Mouse (Mus musculus): ENCODE measurements around the gene Dlg4. TPM values are rescaled to one million over a fixed set of nuclear protein-coding genes. Genes with fewer than 3 reads are reported as not detected.
"Not testable (repeated sequence)": the region's sequence is repeated elsewhere in the genome, so short reads cannot be mapped to it uniquely, and the experiment has no call there.

Dlg4 gene
- polyA plus RNA-seq, 1 experiment from 2014 or later, result 11.2 TPM

GRCm38 (mm10) chr11:70010548-70010947, 6.2 kb upstream of the Dlg4 start:
- H3K4me1 ChIP-seq (ENCODE audit: control insufficient read depth, insufficient read depth, low read length), result peaks cover 4% of the 10 kb centered on the region; the same call in 1 of the 2 replicates
- no peak overlapping the region for H3K4me2 ChIP-seq (ENCODE audit: low read depth, low read length)
- H3K36me3 ChIP-seq (replicated peaks; ENCODE audit: control insufficient read depth, insufficient read depth, low read depth, low read length), result peaks cover 23% of the 10 kb centered on the region
- 85% methylated on average over 12 of the region's 12 CpGs for WGBS
- no peak overlapping the region for H3K9ac ChIP-seq (replicated peaks; ENCODE audit: low read length)
- DNase-seq (ENCODE audit: low spot score) (no peak), ATAC-seq (replicated peaks; ENCODE audit: insufficient number of reproducible peaks, low FRiP score, low TSS enrichment, low read depth) (no peak)
- no peaks in the 10 kb centered on the region for H3K9me3 ChIP-seq (replicated peaks; ENCODE audit: control insufficient read depth, low read length)
- no peaks in the 10 kb centered on the region for H3K27me3 ChIP-seq (ENCODE audit: control insufficient read depth, insufficient read depth, low read length)
- H3K27ac ChIP-seq (replicated peaks; ENCODE audit: low read depth, low read length), result no peak overlapping the region
- no peak overlapping the region for H3K4me3 ChIP-seq (ENCODE audit: low read depth, low read length)

DNA sequence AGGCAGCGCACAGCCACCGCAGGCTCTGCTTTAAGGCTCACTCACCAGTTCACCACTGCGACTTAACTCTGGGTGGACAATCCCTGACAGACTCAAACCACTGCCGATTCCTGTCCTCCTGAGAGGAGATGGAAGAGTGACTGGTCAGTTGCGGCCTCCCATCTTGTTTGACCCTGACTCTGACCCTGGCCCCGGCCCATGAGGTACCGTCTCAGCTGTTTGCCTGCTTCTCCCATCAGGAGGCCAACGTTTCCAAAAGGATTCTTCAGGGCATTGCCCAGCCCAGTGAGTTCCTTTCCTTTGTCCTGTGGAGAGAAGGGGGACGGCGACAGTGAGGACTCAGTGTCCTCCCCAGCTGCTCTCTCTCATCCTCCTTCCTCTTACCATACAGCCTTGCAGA, 5.8 kb upstream of the Dlg4 start:
- H3K27ac ChIP-seq (replicated peaks; ENCODE audit: low read depth, low read length), result no peak overlapping the region
- H3K4me2 ChIP-seq (ENCODE audit: low read depth, low read length), result no peak overlapping the region
- no peaks in the 10 kb centered on the region for H3K9me3 ChIP-seq (replicated peaks; ENCODE audit: control insufficient read depth, low read length)
- H3K4me3 ChIP-seq (ENCODE audit: low read depth, low read length), result no peak overlapping the region
- ATAC-seq (replicated peaks; ENCODE audit: insufficient number of reproducible peaks, low FRiP score, low TSS enrichment, low read depth) (no peak), DNase-seq (ENCODE audit: low spot score) (no peak)
- no peak overlapping the region for H3K9ac ChIP-seq (replicated peaks; ENCODE audit: low read length)
- WGBS, result 85% methylated on average over 10 of the region's 10 CpGs
- H3K36me3 ChIP-seq (replicated peaks; ENCODE audit: control insufficient read depth, insufficient read depth, low read depth, low read length), result peaks cover 21% of the 10 kb centered on the region
- H3K27me3 ChIP-seq (ENCODE audit: control insufficient read depth, insufficient read depth, low read length), result no peaks in the 10 kb centered on the region
- peaks cover 4% of the 10 kb centered on the region; the same call in 1 of the 2 replicates for H3K4me1 ChIP-seq (ENCODE audit: control insufficient read depth, insufficient read depth, low read length)

GRCm38 (mm10) chr11:70012931-70013330, 3.8 kb upstream of the Dlg4 start:
- H3K27me3 ChIP-seq (ENCODE audit: control insufficient read depth, insufficient read depth, low read length), result no peaks in the 10 kb centered on the region
- no peak for DNase-seq (ENCODE audit: low spot score)
- 90% methylated on average over 9 of the region's 9 CpGs for WGBS
- no peak overlapping the region for H3K27ac ChIP-seq (replicated peaks; ENCODE audit: low read depth, low read length)
- H3K36me3 ChIP-seq (replicated peaks; ENCODE audit: control insufficient read depth, insufficient read depth, low read depth, low read length), result peaks cover 14% of the 10 kb centered on the region
- H3K4me1 ChIP-seq (ENCODE audit: control insufficient read depth, insufficient read depth, low read length), result peaks cover 8% of the 10 kb centered on the region
- no peaks in the 10 kb centered on the region for H3K9me3 ChIP-seq (replicated peaks; ENCODE audit: control insufficient read depth, low read length)
- H3K9ac ChIP-seq (replicated peaks; ENCODE audit: low read length), result no peak overlapping the region
- no peak for ATAC-seq (replicated peaks; ENCODE audit: insufficient number of reproducible peaks, low FRiP score, low TSS enrichment, low read depth)
- no peak overlapping the region for H3K4me3 ChIP-seq (ENCODE audit: low read depth, low read length)
- H3K4me2 ChIP-seq (ENCODE audit: low read depth, low read length), result no peak overlapping the region

GRCm38 (mm10) chr11:70013408-70013807, 3.3 kb upstream of the Dlg4 start:
- H3K4me3 ChIP-seq (ENCODE audit: low read depth, low read length), result no peak overlapping the region
- 91% methylated on average over 3 of the region's 3 CpGs for WGBS
- no peak for ATAC-seq (replicated peaks; ENCODE audit: insufficient number of reproducible peaks, low FRiP score, low TSS enrichment, low read depth)
- no peak overlapping the region for H3K27ac ChIP-seq (replicated peaks; ENCODE audit: low read depth, low read length)
- no peak overlapping the region for H3K4me2 ChIP-seq (ENCODE audit: low read depth, low read length)
- no peak for DNase-seq (ENCODE audit: low spot score)
- H3K4me1 ChIP-seq (ENCODE audit: control insufficient read depth, insufficient read depth, low read length), result peaks cover 8% of the 10 kb centered on the region
- H3K27me3 ChIP-seq (ENCODE audit: control insufficient read depth, insufficient read depth, low read length), result no peaks in the 10 kb centered on the region
- no peak overlapping the region for H3K9ac ChIP-seq (replicated peaks; ENCODE audit: low read length)
- H3K36me3 ChIP-seq (replicated peaks; ENCODE audit: control insufficient read depth, insufficient read depth, low read depth, low read length), result peaks cover 12% of the 10 kb centered on the region
- H3K9me3 ChIP-seq (replicated peaks; ENCODE audit: control insufficient read depth, low read length), result no peaks in the 10 kb centered on the region

GRCm38 (mm10) chr11:70014051-70014450, 2.7 kb upstream of the Dlg4 start:
- peaks cover 8% of the 10 kb centered on the region for H3K4me1 ChIP-seq (ENCODE audit: control insufficient read depth, insufficient read depth, low read length)
- DNase-seq (ENCODE audit: low spot score) (no peak), ATAC-seq (replicated peaks; ENCODE audit: insufficient number of reproducible peaks, low FRiP score, low TSS enrichment, low read depth) (no peak)
- WGBS, result 68% methylated on average over 5 of the region's 5 CpGs
- H3K27ac ChIP-seq (replicated peaks; ENCODE audit: low read depth, low read length), result no peak overlapping the region
- H3K36me3 ChIP-seq (replicated peaks; ENCODE audit: control insufficient read depth, insufficient read depth, low read depth, low read length), result peaks cover 7% of the 10 kb centered on the region
- no peaks in the 10 kb centered on the region for H3K27me3 ChIP-seq (ENCODE audit: control insufficient read depth, insufficient read depth, low read length)
- H3K9ac ChIP-seq (replicated peaks; ENCODE audit: low read length), result no peak overlapping the region
- H3K4me2 ChIP-seq (ENCODE audit: low read depth, low read length), result no peak overlapping the region
- H3K4me3 ChIP-seq (ENCODE audit: low read depth, low read length), result no peak overlapping the region
- no peaks in the 10 kb centered on the region for H3K9me3 ChIP-seq (replicated peaks; ENCODE audit: control insufficient read depth, low read length)

- peak within 1 kb of the TSS; percentile 54 for H3K4me3 ChIP-seq (ENCODE audit: low read depth, low read length)
- ATAC-seq (replicated peaks; ENCODE audit: insufficient number of reproducible peaks, low FRiP score, low TSS enrichment, low read depth) (peak; percentile 61), DNase-seq (ENCODE audit: low spot score) (peak; percentile 90)
- H3K27me3 ChIP-seq (ENCODE audit: control insufficient read depth, insufficient read depth, low read length), result no peaks in the 10 kb centered on the region
- H3K9ac ChIP-seq (replicated peaks; ENCODE audit: low read length), result peak within 1 kb of the TSS; percentile 73
- peak within 1 kb of the TSS; percentile 59 for H3K27ac ChIP-seq (replicated peaks; ENCODE audit: low read depth, low read length)
- WGBS, result under 1% methylated on average over 35 of the region's 35 CpGs
- H3K9me3 ChIP-seq (replicated peaks; ENCODE audit: control insufficient read depth, low read length), result no peaks in the 10 kb centered on the region
- H3K36me3 ChIP-seq (replicated peaks; ENCODE audit: control insufficient read depth, insufficient read depth, low read depth, low read length), result peaks cover 7% of the 10 kb centered on the region
- H3K4me1 ChIP-seq (ENCODE audit: control insufficient read depth, insufficient read depth, low read length), result peaks cover 12% of the 10 kb centered on the region
- H3K4me2 ChIP-seq (ENCODE audit: low read depth, low read length), result peak within 1 kb of the TSS; percentile 82
These were observed 1.7 kb upstream of the Dlg4 start, which contains the start of gene Acadvl for GRCm38 (mm10) chr11:70014880-70015558. Gene Acadvl, minus strand, starts transcription at chr11:70015411.

DNA sequence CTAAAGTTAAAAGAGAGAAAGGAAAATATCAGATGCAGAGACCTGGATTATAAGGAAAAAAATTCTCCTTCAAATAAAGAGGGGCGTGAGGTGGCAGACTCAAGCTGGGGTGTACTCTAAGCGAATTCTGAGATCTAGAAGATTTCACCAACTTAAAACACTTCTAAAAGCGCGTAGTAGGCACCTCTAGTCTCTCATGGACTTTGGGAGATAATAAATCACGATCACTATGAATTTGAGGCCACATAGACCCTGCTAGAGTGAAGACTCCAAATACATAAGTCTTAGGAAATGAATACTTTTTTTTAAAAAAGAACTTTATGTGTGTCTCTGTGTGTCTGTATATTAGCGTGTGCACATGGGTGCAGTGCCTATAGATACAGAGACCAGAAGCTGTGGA, 1.1 kb upstream of the Dlg4 start:
- H3K9me3 ChIP-seq (replicated peaks; ENCODE audit: control insufficient read depth, low read length), result no peaks in the 10 kb centered on the region
- WGBS, result 63% methylated on average over 6 of the region's 6 CpGs
- H3K36me3 ChIP-seq (replicated peaks; ENCODE audit: control insufficient read depth, insufficient read depth, low read depth, low read length), result peaks cover 4% of the 10 kb centered on the region
- no peaks in the 10 kb centered on the region for H3K27me3 ChIP-seq (ENCODE audit: control insufficient read depth, insufficient read depth, low read length)
- no peak overlapping the region for H3K4me2 ChIP-seq (ENCODE audit: low read depth, low read length)
- peaks cover 15% of the 10 kb centered on the region for H3K4me1 ChIP-seq (ENCODE audit: control insufficient read depth, insufficient read depth, low read length)
- H3K9ac ChIP-seq (replicated peaks; ENCODE audit: low read length), result no peak overlapping the region
- H3K27ac ChIP-seq (replicated peaks; ENCODE audit: low read depth, low read length), result no peak overlapping the region
- H3K4me3 ChIP-seq (ENCODE audit: low read depth, low read length), result peak overlapping the region; percentile 54
- ATAC-seq (replicated peaks; ENCODE audit: insufficient number of reproducible peaks, low FRiP score, low TSS enrichment, low read depth) (no peak), DNase-seq (ENCODE audit: low spot score) (no peak)

- not testable (repeated sequence) for H3K27me3 ChIP-seq (ENCODE audit: control insufficient read depth, insufficient read depth, low read length); H3K27ac ChIP-seq (replicated peaks; ENCODE audit: low read depth, low read length); H3K9me3 ChIP-seq (replicated peaks; ENCODE audit: control insufficient read depth, low read length); DNase-seq (ENCODE audit: low spot score); ATAC-seq (replicated peaks; ENCODE audit: insufficient number of reproducible peaks, low FRiP score, low TSS enrichment, low read depth); H3K4me2 ChIP-seq (ENCODE audit: low read depth, low read length); H3K4me3 ChIP-seq (ENCODE audit: low read depth, low read length); H3K9ac ChIP-seq (replicated peaks; ENCODE audit: low read length); H3K36me3 ChIP-seq (replicated peaks; ENCODE audit: control insufficient read depth, insufficient read depth, low read depth, low read length)
- H3K4me1 ChIP-seq (ENCODE audit: control insufficient read depth, insufficient read depth, low read length), result peaks cover 15% of the 10 kb centered on the region
- WGBS, result 87% methylated on average over 2 of the region's 2 CpGs
These were observed 565 bp upstream of the Dlg4 start for GRCm38 (mm10) chr11:70016177-70016576.

Measured in embryonic facial prominence, embryonic 11.5 days (tissue).